Mouse (Mus musculus): ENCODE results near the gene Scn10a.

- no peak for TF ChIP-seq CTCF (IDR thresholded peaks at IDR 0.05; ENCODE audit: low read depth)
- TF ChIP-seq EP300 (IDR thresholded peaks at IDR 0.05; ENCODE audit: low read depth) = no peak
These were observed 6.3 kb upstream of the Scn10a start for GRCm38 (mm10) chr9:119725293-119725862.

Measured in liver, embryonic 14.5 days (tissue).